Mouse (Mus musculus) layer of hippocampus, postnatal 25 days (tissue): ENCODE results near the gene Snrpb2. TPM values are rescaled to one million over a fixed set of nuclear protein-coding genes. Genes with fewer than 3 reads are reported as not detected.

Source experiments
- DNase-seq, 2 experiments: peaks; one replicate each; pipeline ENCODE4 v3.0.0; 2022; ENCODE audit warnings: mixed read lengths in 2 of 2, low spot score in 1 of 2; ENCODE audit errors: extremely low spot score in 1 of 2
- total RNA-seq, 2 experiments: library from RNA; stranded (reverse); gene quantifications; 2 replicates each; pipeline ENCODE4 v1.2.3; 2021

The Snrpb2 gene
- total RNA-seq, 2 experiments from 2014 or later = 35.6 to 41.2 TPM

DNA sequence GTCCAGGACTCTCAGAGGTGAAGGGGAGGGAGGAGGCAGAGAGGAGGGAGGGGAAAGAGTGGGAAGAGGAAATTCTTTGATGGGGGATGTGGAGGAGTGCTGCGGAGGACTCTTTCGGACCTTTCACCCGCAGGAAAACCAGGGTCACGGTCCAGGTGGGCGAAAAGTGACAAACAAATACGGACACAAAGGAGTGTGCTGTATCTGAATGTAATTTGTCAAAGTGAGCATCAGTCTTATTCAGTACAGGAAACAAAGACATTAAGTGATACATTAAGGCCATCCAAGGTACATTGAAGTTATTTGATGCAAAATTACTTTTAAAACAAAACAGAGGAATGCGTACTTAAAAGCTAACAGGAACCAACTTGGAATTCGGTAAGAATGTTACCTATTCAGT lies 27.0 kb downstream of the Snrpb2 start:
- no peak for DNase-seq

DNA sequence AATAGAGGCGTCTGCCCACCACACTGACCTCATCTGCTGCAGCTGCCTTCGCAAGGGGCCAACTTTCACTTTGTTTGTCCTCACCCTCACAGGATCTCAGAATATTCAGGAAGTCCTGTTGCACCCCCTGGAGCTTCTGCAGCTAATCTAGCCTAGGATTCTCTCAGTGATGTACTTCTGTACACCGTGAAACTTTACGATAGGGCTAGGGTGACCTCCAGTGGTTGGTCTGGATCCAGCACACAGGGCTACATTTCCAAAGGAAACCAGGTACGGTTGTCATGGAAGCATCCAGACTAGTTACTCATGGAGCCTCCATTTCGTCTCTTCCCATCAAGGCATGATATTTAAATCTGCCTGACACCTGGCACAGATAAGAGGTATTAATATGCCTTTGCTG lies 30.9 kb downstream of the Snrpb2 start:
- DNase-seq = peak; percentile 51 to 74

- no peak for DNase-seq
These were observed 31.9 kb downstream of the Snrpb2 start for GRCm38 (mm10) chr2:143094761-143095160.

- no peak for DNase-seq
These were observed 34.3 kb downstream of the Snrpb2 start for GRCm38 (mm10) chr2:143097170-143097569.

DNA sequence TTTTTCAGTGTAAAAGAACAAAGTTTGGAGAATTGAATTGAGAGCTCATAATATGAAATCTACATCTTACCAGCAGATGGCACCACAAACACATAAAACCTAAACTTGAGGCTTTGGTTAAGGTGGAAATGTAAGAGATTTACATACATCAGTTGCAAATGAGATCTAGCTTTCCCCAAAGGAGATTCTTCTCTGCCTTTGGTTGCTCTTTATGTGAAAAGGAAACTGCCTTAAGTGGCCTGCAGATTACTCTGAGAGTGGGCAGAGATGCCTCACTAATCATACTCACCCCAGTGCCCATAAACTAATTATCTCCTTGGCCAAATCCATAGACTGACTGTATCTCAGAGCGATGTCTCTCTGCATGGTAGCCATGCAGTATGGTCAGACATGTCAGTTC lies 51.0 kb downstream of the Snrpb2 start:
- no peak for DNase-seq

- peak; percentile 20 to 46 for DNase-seq
These were observed 51.9 kb downstream of the Snrpb2 start for GRCm38 (mm10) chr2:143114716-143115115.

DNA sequence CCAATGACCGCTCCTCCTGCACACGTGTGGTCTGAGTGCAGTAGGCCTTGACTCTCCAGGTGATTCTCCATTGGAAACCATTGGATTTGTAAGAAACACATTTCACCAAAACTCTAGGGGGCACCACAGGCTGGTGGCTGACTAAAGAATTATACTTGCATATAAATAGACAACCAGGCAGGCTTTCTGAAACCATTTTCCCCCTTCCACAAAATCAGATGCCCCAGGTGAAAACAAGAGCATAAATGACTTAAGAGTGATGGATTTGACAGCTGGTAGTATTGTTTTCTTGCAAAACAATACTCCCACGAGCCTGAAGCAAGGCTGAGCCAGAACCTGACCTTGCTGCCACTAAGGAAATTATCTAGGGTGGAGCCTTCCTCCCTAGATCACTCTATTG lies 54.6 kb downstream of the Snrpb2 start:
- DNase-seq = peak in 1 of 2 experiments; percentile 33

DNA sequence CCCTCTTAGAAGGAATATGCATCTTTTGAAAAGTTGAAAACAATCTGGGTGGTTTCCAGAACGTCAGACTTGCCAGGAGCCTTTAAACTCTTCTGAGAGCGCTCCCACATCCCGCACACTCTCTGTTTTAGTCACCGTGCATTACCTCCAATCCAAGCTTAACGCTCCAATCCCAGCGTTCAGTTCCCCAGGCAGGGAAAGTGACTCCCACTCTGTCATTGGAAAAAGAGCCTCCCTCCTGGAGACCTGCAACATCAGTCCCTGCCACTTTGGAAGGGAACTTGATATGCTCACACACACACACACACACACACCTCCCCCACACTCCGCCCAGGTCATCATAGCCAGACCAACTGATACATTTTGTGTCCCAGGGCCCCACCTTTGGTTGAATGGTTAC lies 55.4 kb downstream of the Snrpb2 start:
- no peak for DNase-seq

Other genes starting within 250 kb of the Snrpb2 start
- gene Kif16b, start 161.5 kb upstream of the Snrpb2 start, total RNA-seq = 1 to 10 TPM; 7.9 to 9.4 TPM
- not detected for gene Otor, start 15.4 kb downstream of the Snrpb2 start, total RNA-seq